Mouse (Mus musculus) bone marrow, adult 2 months (tissue): ENCODE data around the gene Copz2. TPM values are rescaled to one million over a fixed set of nuclear protein-coding genes. Genes with fewer than 3 reads are reported as not detected.

ENCODE experiments used
- H3K27ac ChIP-seq: fragments of 200-500 bp; 2 replicates; pipeline ENCODE4 v1.5.1; 2012; ENCODE audit warnings: low read depth, mild to moderate bottlenecking, control low read depth, inconsistent platforms, low read length; ENCODE audit not compliant: control insufficient read depth, poor library complexity, insufficient read depth
- H3K4me1 ChIP-seq: fragments of 200-500 bp; 2 replicates; pipeline ENCODE4 v1.6.1; 2011; ENCODE audit warnings: low read length; ENCODE audit not compliant: control insufficient read depth, insufficient read depth
- H3K4me3 ChIP-seq: fragments of 200-500 bp; replicated peaks from 2 replicates; pipeline ENCODE3; 2011; ENCODE audit warnings: mild to moderate bottlenecking, low read depth, low read length, control low read depth; ENCODE audit not compliant: control insufficient read depth
- CTCF ChIP-seq: fragments of 200-500 bp; IDR thresholded peaks from 2 replicates; pipeline ENCODE4 v1.5.1; 2011; ENCODE audit warnings: low read length, control low read depth; ENCODE audit not compliant: control insufficient read depth, insufficient read depth
- POLR2A ChIP-seq: fragments of 200-500 bp; IDR thresholded peaks from 2 replicates; pipeline ENCODE4 v1.6.1; 2011; ENCODE audit warnings: low read depth, mild to moderate bottlenecking, control low read depth, low read length, borderline replicate concordance; ENCODE audit not compliant: control insufficient read depth
- WGBS: fragments of 180-500 bp; shearing (Covaris S2); methylation state at CpG from one replicate; pipeline ENCODE4 v1.1.7; 2018; 5-methylcytosine and 5-hydroxymethylcytosine counted together
- polyA plus RNA-seq: library from polyadenylated mRNA; stranded (reverse); fragments of >200 nt; gene quantifications from 2 replicates; pipeline ENCODE4 v1.2.4, GENCODE M21; 2011; ENCODE audit warnings: low replicate concordance; ENCODE audit not compliant: missing spikeins, insufficient read depth, insufficient read length

The Copz2 gene
- polyA plus RNA-seq, 1 experiment = 19.2 TPM

GRCm38 (mm10) chr11:96861446-96861845, 11.8 kb downstream of the Copz2 start:
- 4% methylated on average over 20 of the region's 20 CpGs for WGBS
- Histone ChIP-seq H3K27ac (no peak overlapping the region), H3K4me1 (no peaks in the 10 kb centered on the region; the same call in 1 of the 2 replicates), H3K4me3 (peak overlapping the region; percentile 36)
- TF ChIP-seq POLR2A = no peak
- no peak for TF ChIP-seq CTCF

- WGBS = under 1% methylated on average over 31 of the region's 31 CpGs
- no peak overlapping the region for H3K27ac ChIP-seq
- no peaks in the 10 kb centered on the region; the same call in 1 of the 2 replicates for H3K4me1 ChIP-seq
- H3K4me3 ChIP-seq = peak overlapping the region; percentile 36
- TF ChIP-seq CTCF (peak; percentile 97), POLR2A (peak; percentile 46; the same call in 1 of the 2 replicates)
These were observed 12.2 kb downstream of the Copz2 start for GRCm38 (mm10) chr11:96861878-96862289.

- Histone ChIP-seq H3K4me3 (no peak overlapping the region), H3K27ac (no peak overlapping the region), H3K4me1 (no peaks in the 10 kb centered on the region; the same call in 1 of the 2 replicates)
- 90% methylated on average over 12 of the region's 12 CpGs for WGBS
- TF ChIP-seq CTCF (no peak), POLR2A (no peak)
These were observed 12.9 kb downstream of the Copz2 start for GRCm38 (mm10) chr11:96862534-96862933.

GRCm38 (mm10) chr11:96863206-96863995, 13.7 kb downstream of the Copz2 start:
- no peaks in the 10 kb centered on the region; the same call in 1 of the 2 replicates for H3K4me1 ChIP-seq
- H3K4me3 ChIP-seq = no peak overlapping the region
- 65% methylated on average over 26 of the region's 26 CpGs for WGBS
- no peak overlapping the region for H3K27ac ChIP-seq
- no peak for TF ChIP-seq CTCF
- TF ChIP-seq POLR2A = no peak

GRCm38 (mm10) chr11:96867149-96867548, 17.5 kb downstream of the Copz2 start:
- WGBS = 18% methylated on average over 5 of the region's 5 CpGs

GRCm38 (mm10) chr11:96872441-96873379, 23.0 kb downstream of the Copz2 start:
- 10% methylated on average over 24 of the region's 24 CpGs for WGBS

More at GRCm38 (mm10) chr11:96867149-96867548, 17.5 kb downstream of the Copz2 start:
- Histone ChIP-seq H3K4me1 (no peaks in the 10 kb centered on the region), H3K4me3 (no peak overlapping the region), H3K27ac (no peak overlapping the region)
- TF ChIP-seq CTCF (peak; percentile 76), POLR2A (no peak)

GRCm38 (mm10) chr11:96873601-96874140, 24.0 kb downstream of the Copz2 start:
- WGBS = 57% methylated on average over 11 of the region's 11 CpGs
- no peak for TF ChIP-seq POLR2A
- no peak for TF ChIP-seq CTCF
- no peak overlapping the region; the same call in 1 of the 2 replicates for H3K27ac ChIP-seq
- no peaks in the 10 kb centered on the region for H3K4me1 ChIP-seq
- H3K4me3 ChIP-seq = no peak overlapping the region

More at GRCm38 (mm10) chr11:96872441-96873379, 23.0 kb downstream of the Copz2 start:
- Histone ChIP-seq H3K27ac (no peak overlapping the region), H3K4me1 (no peaks in the 10 kb centered on the region), H3K4me3 (no peak overlapping the region)
- TF ChIP-seq POLR2A = no peak

- Histone ChIP-seq H3K4me3 (no peak overlapping the region), H3K4me1 (no peaks in the 10 kb centered on the region), H3K27ac (no peak overlapping the region)
- WGBS = 37% methylated on average over 4 of the region's 4 CpGs
- TF ChIP-seq CTCF (no peak), POLR2A (no peak)
These were observed 25.6 kb downstream of the Copz2 start for GRCm38 (mm10) chr11:96875270-96875669.
